Mouse (Mus musculus): ENCODE data around the gene Slc4a8. TPM values are rescaled to one million over a fixed set of nuclear protein-coding genes. Genes with fewer than 3 reads are reported as not detected.
"Not testable (repeated sequence)": the region's sequence is repeated elsewhere in the genome, so short reads cannot be mapped to it uniquely, and the experiment has no call there.

Gene Slc4a8
- polyA plus RNA-seq, 1 experiment from 2014 or later, result 1.2 TPM

GRCm38 (mm10) chr15:100755881-100756624, 5.5 kb upstream of the Slc4a8 start:
- Histone ChIP-seq H3K27ac (ENCODE audit: poor library complexity, severe bottlenecking) (no peak overlapping the region), H3K4me1 (replicated peaks) (peaks cover 15% of the 10 kb centered on the region), H3K9me3 (replicated peaks) (no peaks in the 10 kb centered on the region), H3K9ac (no peak overlapping the region), H3K36me3 (no peaks in the 10 kb centered on the region), H3K4me2 (no peak overlapping the region), H3K4me3 (no peak overlapping the region), H3K27me3 (replicated peaks) (peaks cover 37% of the 10 kb centered on the region)
- 72% methylated on average over 3 of the region's 3 CpGs for WGBS
- ATAC-seq (ENCODE audit: insufficient number of reproducible peaks, low FRiP score), result no peak

DNA sequence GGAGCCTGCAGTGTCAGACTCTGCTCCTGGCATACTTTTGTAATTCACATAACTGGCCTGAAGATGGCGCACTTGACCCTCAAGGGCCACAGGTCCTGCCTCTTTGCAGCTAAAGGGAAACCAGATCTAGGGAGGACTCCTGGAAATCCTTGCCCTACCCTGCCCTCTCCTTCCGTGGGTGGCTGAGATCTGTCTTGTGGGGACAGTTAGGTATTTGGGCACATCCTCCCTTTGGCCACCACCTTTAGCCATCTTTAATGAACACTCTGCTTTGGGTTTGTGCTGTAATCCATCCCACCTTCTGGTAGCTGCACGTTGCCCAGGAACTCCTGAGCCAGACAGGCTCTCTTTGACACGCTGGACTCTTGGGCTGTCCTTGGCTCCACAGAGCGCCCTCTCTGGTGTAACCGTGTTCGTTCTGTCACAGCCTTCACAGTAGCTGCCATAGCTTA, 4.0 kb upstream of the Slc4a8 start:
- under 1% methylated on average over 7 of the region's 7 CpGs for WGBS
- Histone ChIP-seq H3K9me3 (replicated peaks) (no peaks in the 10 kb centered on the region), H3K27me3 (replicated peaks) (peaks cover 46% of the 10 kb centered on the region), H3K27ac (ENCODE audit: poor library complexity, severe bottlenecking) (no peak overlapping the region), H3K4me1 (replicated peaks) (peaks cover 23% of the 10 kb centered on the region), H3K4me2 (0 out of 2 replicates have a peak overlapping the region, but pooled peaks have one; percentile 14), H3K9ac (no peak overlapping the region), H3K36me3 (no peaks in the 10 kb centered on the region), H3K4me3 (no peak overlapping the region)
- no peak for ATAC-seq (ENCODE audit: insufficient number of reproducible peaks, low FRiP score)

DNA sequence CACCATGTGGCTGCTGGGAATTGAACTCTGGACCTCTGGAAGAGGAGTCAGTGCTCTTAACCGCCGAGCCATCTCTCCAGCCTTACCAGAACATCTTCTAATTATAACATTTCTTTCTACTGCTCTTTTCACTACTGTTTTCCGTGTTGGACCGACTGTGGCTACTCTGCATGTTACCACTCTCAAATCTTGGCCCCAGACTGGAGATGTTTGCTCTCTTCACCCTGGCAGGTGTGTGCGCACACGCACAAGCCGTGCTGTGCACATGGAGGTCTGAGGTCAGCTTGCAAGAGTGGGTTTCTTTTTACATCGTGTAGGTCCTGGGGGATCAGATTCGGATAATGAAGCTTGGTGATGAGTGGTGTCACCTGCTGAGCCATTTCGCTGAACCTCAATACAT, 2.3 kb upstream of the Slc4a8 start:
- H3K4me3 ChIP-seq, result no peak overlapping the region
- no peaks in the 10 kb centered on the region for H3K36me3 ChIP-seq
- peaks cover 46% of the 10 kb centered on the region for H3K27me3 ChIP-seq (replicated peaks)
- H3K4me1 ChIP-seq (replicated peaks), result peaks cover 22% of the 10 kb centered on the region
- no peak for ATAC-seq (ENCODE audit: insufficient number of reproducible peaks, low FRiP score)
- H3K27ac ChIP-seq (ENCODE audit: poor library complexity, severe bottlenecking), result no peak overlapping the region
- H3K9ac ChIP-seq, result no peak overlapping the region
- 82% methylated on average over 10 of the region's 10 CpGs for WGBS
- H3K4me2 ChIP-seq, result no peak overlapping the region
- no peaks in the 10 kb centered on the region for H3K9me3 ChIP-seq (replicated peaks)

GRCm38 (mm10) chr15:100761036-100761418, 520 bp upstream of the Slc4a8 start:
- 24% methylated on average over 9 of the region's 9 CpGs for WGBS
- Histone ChIP-seq H3K4me3 (peak overlapping the region; percentile 51), H3K36me3 (no peaks in the 10 kb centered on the region), H3K4me2 (peak overlapping the region; percentile 76), H3K27ac (ENCODE audit: poor library complexity, severe bottlenecking) (no peak overlapping the region), H3K9me3 (replicated peaks) (no peaks in the 10 kb centered on the region), H3K27me3 (replicated peaks) (peaks cover 57% of the 10 kb centered on the region), H3K9ac (no peak overlapping the region), H3K4me1 (replicated peaks) (peaks cover 11% of the 10 kb centered on the region)
- no peak for ATAC-seq (ENCODE audit: insufficient number of reproducible peaks, low FRiP score)

- Histone ChIP-seq H3K9ac (no peak overlapping the region), H3K4me2 (peak overlapping the region; percentile 76), H3K9me3 (replicated peaks) (no peaks in the 10 kb centered on the region), H3K36me3 (no peaks in the 10 kb centered on the region), H3K27ac (ENCODE audit: poor library complexity, severe bottlenecking) (no peak overlapping the region), H3K27me3 (replicated peaks) (peaks cover 70% of the 10 kb centered on the region), H3K4me3 (no peak overlapping the region), H3K4me1 (replicated peaks) (peaks cover 11% of the 10 kb centered on the region)
- 43% methylated on average over 8 of the region's 8 CpGs for WGBS
- no peak for ATAC-seq (ENCODE audit: insufficient number of reproducible peaks, low FRiP score)
These were observed 1.1 kb downstream of the Slc4a8 start for GRCm38 (mm10) chr15:100762649-100763048.

DNA sequence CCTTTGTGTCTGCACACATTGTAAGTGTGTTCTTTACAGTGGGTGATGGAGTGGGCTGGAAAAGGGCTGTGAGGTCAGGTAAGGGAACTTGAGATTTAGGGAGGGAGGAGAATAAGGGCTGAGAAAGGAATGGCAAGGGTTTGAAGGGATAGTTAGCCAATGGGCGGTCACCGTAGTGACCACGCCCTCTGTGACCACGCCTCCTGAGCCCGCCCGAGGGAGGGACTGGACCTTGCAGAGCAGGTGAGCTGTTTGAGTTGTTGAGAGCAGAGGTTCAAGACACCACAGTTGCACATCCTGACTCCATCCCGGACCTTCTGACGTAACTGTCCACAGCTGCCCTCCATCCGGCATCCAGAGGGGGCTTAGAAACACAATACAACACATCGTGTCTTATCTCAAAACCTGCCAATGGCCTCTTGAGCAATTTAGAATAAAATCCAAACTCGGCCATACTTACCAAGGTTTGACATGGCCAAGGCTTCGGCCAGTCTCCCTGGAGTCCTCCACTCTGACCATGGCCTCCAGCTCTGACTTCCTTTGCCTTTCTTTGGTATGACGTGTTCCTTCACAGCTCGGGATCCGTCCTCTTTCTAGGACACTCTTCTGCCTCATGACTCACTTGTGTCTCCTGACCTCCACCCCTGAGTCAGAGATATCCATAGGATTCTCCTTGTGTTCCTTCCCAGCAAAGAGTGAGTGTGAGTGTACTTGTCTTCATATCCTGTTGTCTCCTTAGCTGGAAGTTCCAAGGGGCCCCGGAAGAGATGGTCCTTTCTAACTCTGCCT, 2.8 kb downstream of the Slc4a8 start:
- Histone ChIP-seq H3K9ac (no peak overlapping the region), H3K27me3 (replicated peaks) (peaks cover 77% of the 10 kb centered on the region), H3K9me3 (replicated peaks) (no peaks in the 10 kb centered on the region), H3K36me3 (no peaks in the 10 kb centered on the region), H3K4me1 (replicated peaks) (peaks cover 11% of the 10 kb centered on the region), H3K27ac (ENCODE audit: poor library complexity, severe bottlenecking) (no peak overlapping the region), H3K4me3 (no peak overlapping the region), H3K4me2 (no peak overlapping the region)
- WGBS, result 70% methylated on average over 16 of the region's 16 CpGs
- no peak for ATAC-seq (ENCODE audit: insufficient number of reproducible peaks, low FRiP score)

- WGBS, result 70% methylated on average over 9 of the region's 9 CpGs
- no peak for ATAC-seq (ENCODE audit: insufficient number of reproducible peaks, low FRiP score)
These were observed 5.3 kb downstream of the Slc4a8 start for GRCm38 (mm10) chr15:100766826-100767225.

GRCm38 (mm10) chr15:100767851-100768250, 6.3 kb downstream of the Slc4a8 start:
- WGBS, result 78% methylated on average over 13 of the region's 13 CpGs
- H3K36me3 ChIP-seq, result no peaks in the 10 kb centered on the region
- H3K27ac ChIP-seq (ENCODE audit: poor library complexity, severe bottlenecking), result no peak overlapping the region
- no peak for ATAC-seq (ENCODE audit: insufficient number of reproducible peaks, low FRiP score)
- no peak overlapping the region for H3K9ac ChIP-seq
- H3K9me3 ChIP-seq (replicated peaks), result no peaks in the 10 kb centered on the region; the same call in 1 of the 2 replicates
- H3K4me3 ChIP-seq, result no peak overlapping the region
- H3K4me2 ChIP-seq, result no peak overlapping the region
- no peaks in the 10 kb centered on the region for H3K4me1 ChIP-seq (replicated peaks)
- H3K27me3 ChIP-seq (replicated peaks), result peaks cover 89% of the 10 kb centered on the region

More at GRCm38 (mm10) chr15:100766826-100767225, 5.3 kb downstream of the Slc4a8 start:
- Histone ChIP-seq H3K9me3 (replicated peaks) (no peaks in the 10 kb centered on the region), H3K4me1 (replicated peaks) (peaks cover 4% of the 10 kb centered on the region), H3K4me3 (no peak overlapping the region), H3K4me2 (no peak overlapping the region), H3K27ac (ENCODE audit: poor library complexity, severe bottlenecking) (no peak overlapping the region), H3K9ac (no peak overlapping the region), H3K27me3 (replicated peaks) (peaks cover 92% of the 10 kb centered on the region), H3K36me3 (no peaks in the 10 kb centered on the region)

DNA sequence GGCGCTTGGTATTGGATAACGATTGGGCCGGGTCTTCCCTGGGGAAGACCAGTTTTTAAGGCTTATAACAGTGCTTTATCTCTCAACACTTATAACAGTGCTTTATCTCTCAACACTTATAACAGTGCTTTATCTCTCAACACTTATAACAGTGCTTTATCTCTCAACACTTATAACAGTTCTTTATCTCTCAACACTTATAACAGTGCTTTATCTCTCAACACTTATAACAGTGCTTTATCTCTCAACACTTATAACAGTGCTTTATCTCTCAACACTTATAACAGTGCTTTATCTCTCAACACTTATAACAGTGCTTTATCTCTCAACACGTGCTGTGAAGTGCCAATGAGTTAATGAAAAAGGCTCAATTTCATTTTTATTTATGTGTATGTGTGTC, 7.5 kb downstream of the Slc4a8 start:
- H3K4me2 ChIP-seq; H3K27ac ChIP-seq (ENCODE audit: poor library complexity, severe bottlenecking); H3K9ac ChIP-seq; H3K9me3 ChIP-seq (replicated peaks); H3K4me1 ChIP-seq (replicated peaks); H3K36me3 ChIP-seq; ATAC-seq (ENCODE audit: insufficient number of reproducible peaks, low FRiP score); H3K4me3 ChIP-seq: not testable (repeated sequence)
- WGBS, result 46% methylated on average over 4 of the region's 4 CpGs
- peaks cover 84% of the 10 kb centered on the region for H3K27me3 ChIP-seq (replicated peaks)

DNA sequence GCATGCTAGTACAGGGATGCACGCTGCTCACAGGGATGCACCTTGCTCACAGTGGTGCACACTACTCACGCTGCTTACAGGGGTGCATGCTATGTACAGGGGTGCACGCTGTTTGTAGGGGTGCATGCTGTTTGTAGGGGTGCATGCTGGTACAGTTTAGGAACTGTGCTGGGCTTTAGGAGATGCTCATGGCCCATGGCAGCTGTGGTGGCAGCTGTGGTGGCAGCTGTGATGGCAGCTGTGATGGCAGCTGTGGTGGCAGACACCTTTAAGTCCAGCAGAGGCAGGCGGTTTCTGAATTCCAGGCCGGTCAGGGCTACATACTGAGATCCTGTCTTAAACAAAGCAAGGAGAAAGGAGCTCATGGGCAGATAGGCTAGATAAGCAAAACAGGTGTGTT, 8.8 kb downstream of the Slc4a8 start:
- 0 out of 2 replicates have a peak, but pooled peaks cover 3% of the 10 kb centered on the region for H3K4me1 ChIP-seq (replicated peaks)
- no peaks in the 10 kb centered on the region for H3K36me3 ChIP-seq
- H3K9me3 ChIP-seq (replicated peaks), result no peaks in the 10 kb centered on the region; the same call in 1 of the 2 replicates
- no peak overlapping the region for H3K4me3 ChIP-seq
- WGBS, result 90% methylated on average over 5 of the region's 5 CpGs
- no peak overlapping the region for H3K9ac ChIP-seq
- H3K27ac ChIP-seq (ENCODE audit: poor library complexity, severe bottlenecking), result no peak overlapping the region
- ATAC-seq (ENCODE audit: insufficient number of reproducible peaks, low FRiP score), result no peak
- H3K4me2 ChIP-seq, result no peak overlapping the region
- H3K27me3 ChIP-seq (replicated peaks), result peaks cover 81% of the 10 kb centered on the region

DNA sequence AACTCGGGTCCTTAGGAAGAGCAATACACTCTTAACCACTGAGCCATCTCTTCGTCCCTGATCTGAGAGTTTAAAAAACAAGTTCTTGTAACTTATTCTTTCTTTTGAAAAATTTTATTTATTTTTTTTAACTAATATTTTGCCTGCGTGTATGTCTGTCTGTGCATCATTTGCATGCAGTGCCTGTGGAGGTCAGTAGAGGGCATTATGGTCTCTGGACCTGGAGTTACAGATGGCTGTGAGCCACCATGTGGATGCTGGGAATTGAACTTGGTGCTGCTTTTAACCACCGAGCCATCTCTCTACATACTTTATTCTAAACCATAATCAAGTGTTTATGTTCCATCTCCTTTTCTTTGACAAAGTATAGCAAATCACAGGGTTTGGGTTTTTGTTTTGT, 11.1 kb downstream of the Slc4a8 start:
- no peak overlapping the region for H3K4me3 ChIP-seq
- no peaks in the 10 kb centered on the region; the same call in 1 of the 2 replicates for H3K9me3 ChIP-seq (replicated peaks)
- peaks cover 5% of the 10 kb centered on the region; the same call in 1 of the 2 replicates for H3K4me1 ChIP-seq (replicated peaks)
- WGBS, result 76% methylated on average over 4 of the region's 4 CpGs
- no peak overlapping the region for H3K9ac ChIP-seq
- no peak overlapping the region for H3K27ac ChIP-seq (ENCODE audit: poor library complexity, severe bottlenecking)
- no peaks in the 10 kb centered on the region for H3K36me3 ChIP-seq
- peaks cover 81% of the 10 kb centered on the region for H3K27me3 ChIP-seq (replicated peaks)
- no peak overlapping the region for H3K4me2 ChIP-seq
- ATAC-seq (ENCODE audit: insufficient number of reproducible peaks, low FRiP score), result no peak

All from heart, embryonic 12.5 days (tissue).